Mouse (Mus musculus) monocyte, adult 2 months (primary cell): ENCODE measurements around the gene Nmrk2.
A peak's percentile ranks its signal among the peaks of the same experiment; 100 is the strongest.
"Not testable (repeated sequence)": the region's sequence is repeated elsewhere in the genome, so short reads cannot be mapped to it uniquely, and the experiment has no call there.

Experiments used
- DNase-seq, 2 experiments: peaks; one replicate each; pipeline ENCODE4 v3.0.0; 2022; ENCODE audit warnings: low spot score in 2 of 2, low read depth in 1 of 2

Nmrk2 gene

DNA sequence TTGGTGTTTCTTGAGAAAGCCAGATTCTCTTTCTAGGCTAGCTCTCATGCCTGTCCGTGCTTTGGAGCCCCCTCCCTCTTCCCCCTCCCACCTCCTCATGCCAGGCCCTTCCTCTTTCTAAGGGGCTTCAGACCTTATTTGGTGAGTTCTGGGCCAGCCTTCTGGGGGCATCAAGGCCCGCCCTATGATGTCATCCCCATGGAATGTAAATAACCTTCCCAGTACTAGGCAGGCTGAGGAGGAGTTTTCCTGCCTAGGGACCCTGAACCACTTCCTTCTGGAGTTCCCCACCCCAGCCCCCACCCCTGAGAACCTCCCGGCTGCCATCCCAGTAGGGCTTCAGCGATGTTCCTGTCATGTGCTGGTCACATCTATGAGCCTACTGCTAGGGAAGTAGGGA, 17.1 kb downstream of the Nmrk2 start:
- no peak for DNase-seq

DNA sequence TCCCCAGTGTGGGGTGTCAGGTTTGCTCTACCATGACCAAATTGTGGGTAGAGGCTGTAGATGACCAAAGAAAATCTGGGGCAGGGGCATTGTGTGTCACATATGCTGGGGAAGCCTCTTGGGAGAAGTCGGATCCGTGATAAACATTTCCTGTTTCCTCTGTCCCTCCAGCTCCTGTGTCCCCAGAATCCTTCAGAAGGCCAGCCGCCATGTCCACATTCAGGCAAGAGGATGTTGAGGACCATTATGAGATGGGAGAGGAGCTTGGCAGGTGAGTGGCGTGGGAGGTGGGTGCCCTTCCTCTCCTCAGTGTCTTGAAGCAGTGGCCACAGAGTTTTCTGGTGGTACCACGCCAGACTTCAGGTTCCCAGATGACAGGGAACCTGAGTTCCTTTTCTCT, 18.0 kb downstream of the Nmrk2 start, which contains the start of gene 4930442H23Rik:
Gene 4930442H23Rik, minus strand, starts transcription at position 45 of the 400 bp plus-strand sequence.
- no peak for DNase-seq

DNA sequence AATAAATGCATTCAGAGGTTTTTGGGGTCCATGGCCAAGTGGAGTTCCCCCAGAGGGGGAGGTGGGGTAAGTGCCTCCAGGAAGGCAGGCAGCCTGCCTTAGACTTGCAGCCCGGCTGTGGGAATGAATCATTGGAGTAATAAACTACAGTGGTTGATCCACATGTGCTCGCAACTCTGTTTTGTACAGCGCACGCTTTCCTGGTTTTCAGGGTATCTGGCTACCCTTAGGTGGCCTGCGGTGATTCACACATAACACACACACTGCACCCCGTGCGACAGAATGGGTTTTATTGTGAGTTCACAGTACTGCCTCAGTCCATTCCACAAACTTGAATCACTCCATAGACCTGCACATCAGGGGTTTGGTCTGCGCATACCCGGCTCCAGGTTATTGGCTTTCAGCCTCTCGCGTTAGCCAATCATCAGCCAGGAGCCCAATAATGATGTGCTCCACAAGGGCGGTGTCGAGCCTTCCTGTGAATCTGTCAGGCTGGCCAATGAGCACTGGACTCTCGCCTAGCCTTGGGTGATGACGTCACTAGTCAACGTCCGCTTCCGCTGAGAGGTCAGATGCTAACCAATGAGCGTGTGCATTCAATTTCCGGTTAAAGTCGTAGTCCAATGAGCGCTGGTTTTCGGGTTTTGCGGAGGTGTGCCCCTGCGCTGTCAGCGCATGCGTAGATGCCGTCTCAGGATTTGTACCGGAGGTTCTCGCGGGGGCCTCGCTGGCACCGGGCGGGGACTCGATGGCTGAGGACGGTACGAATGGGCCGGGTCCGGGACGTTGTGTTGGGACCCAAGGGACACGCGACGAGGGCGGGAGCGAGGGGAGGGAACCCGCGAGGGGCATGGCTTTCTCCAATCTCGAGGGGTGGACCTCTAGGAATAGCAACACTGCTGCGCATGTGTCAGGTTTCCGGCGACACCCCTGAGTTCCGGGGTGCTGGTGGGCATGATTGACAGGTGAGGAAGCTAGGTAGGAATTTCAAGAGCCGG, 19.2 kb downstream of the Nmrk2 start, which contains the start of gene Dapk3:
Gene Dapk3, plus strand, starts transcription at position 670 of the 998 bp plus-strand sequence.
- peak; percentile 89 to 94 for DNase-seq

DNA sequence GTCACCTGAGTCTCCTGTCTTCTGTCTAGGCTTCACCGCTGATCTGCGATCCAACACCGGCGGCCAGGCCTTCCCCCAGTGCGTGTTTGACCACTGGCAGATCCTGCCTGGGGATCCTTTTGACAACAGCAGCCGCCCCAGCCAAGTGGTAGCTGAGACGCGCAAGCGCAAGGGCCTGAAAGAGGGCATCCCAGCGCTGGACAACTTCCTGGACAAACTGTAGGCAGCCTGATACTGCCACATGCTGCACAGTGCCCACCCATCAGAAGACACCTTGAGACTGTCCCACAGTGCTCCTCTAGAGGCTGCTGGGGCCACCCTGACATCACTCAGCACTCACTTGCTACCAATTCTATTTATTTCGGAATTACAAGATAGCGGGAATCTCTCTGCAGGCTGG, 20.0 kb downstream of the Nmrk2 start:
- DNase-seq: not testable (repeated sequence)

DNA sequence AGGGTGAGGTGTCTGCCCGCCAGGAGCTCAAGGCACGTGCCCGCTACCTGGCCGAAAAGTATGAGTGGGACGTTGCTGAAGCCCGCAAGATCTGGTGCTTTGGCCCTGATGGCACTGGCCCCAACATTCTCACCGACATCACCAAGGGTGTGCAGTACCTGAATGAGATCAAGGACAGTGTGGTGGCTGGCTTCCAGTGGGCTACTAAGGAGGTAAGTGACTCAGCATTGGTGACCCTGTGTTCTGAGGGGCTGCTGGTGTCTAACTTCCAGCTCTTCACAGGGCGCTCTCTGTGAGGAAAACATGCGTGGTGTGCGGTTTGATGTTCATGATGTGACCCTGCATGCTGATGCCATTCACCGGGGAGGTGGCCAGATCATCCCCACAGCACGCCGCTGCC, 20.9 kb downstream of the Nmrk2 start:
- no peak for DNase-seq

DNA sequence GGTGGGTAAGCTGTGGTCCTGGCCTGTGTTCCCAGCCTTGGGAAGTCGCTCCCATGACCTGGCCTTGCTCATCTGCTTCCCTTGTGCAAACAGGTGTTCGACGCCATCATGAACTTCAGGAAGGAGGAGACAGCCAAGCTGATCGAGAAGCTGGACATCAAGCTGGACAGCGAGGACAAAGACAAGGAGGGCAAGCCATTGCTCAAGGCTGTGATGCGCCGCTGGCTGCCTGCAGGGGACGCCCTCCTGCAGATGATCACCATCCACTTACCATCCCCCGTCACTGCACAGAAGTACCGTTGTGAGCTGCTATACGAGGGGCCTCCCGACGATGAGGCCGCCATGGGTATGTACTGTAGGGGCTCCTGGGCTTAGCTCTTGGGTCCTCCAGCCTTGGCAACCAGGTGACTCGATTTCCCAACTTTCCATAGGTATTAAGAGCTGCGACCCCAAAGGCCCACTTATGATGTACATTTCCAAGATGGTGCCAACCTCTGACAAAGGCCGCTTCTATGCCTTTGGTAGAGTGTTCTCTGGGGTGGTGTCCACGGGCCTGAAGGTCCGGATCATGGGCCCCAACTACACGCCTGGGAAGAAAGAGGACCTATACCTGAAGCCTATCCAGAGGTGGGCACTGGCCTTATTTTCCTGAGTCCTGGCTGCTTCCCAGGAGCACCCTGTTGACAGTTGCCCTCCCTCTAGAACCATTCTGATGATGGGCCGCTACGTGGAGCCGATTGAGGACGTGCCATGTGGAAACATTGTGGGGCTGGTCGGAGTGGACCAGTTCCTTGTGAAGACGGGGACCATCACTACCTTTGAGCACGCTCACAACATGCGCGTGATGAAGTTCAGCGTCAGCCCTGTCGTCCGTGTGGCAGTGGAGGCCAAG, 22.2 kb downstream of the Nmrk2 start:
- DNase-seq: no peak

DNA sequence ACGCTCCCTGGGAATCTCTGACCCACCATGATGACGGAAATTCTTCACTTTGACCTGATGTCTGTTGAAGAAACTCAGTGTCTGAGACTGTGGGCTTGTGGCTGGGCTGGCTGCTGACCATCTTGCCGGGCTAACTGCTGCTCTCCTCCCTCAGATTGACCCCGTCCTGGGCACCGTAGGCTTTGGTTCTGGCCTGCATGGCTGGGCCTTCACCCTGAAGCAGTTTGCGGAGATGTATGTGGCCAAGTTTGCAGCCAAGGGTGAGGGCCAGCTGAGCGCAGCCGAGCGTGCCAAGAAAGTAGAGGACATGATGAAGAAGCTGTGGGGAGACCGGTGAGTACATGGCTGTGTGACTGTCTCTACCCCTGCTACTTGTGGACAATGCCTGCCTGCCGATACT, 22.9 kb downstream of the Nmrk2 start:
- DNase-seq: no peak

DNA sequence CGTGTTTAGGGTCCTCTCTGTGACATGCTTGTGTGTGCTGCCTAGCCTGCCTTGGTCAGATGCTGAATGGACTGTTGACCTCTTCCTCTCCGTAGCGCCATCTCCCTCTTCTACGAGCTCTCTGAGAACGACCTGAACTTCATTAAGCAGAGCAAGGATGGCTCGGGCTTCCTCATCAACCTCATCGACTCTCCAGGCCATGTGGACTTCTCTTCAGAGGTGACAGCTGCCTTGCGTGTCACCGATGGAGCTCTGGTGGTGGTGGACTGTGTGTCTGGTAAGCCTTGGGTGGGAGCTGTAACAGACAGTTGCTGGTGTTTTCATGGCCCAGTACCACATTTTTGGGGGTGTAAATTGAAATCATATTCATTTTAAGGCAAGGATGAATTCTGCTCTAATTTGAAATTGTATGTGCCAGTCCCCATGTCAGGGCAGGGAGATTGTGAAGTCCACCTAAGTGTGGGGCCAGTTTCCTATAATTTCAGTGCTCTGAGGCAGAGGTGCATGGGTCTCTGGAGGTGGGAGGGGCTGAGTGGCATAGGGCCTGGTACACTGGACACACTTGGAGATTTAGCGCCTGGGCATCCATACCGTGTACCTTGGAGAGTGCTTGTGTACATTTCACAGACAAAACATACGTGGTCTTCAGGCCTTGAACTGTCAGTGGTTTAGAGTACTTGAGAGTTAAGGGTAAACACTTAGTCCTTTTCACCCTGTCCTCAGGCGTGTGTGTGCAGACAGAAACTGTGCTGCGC, 23.7 kb downstream of the Nmrk2 start:
- DNase-seq: no peak

DNA sequence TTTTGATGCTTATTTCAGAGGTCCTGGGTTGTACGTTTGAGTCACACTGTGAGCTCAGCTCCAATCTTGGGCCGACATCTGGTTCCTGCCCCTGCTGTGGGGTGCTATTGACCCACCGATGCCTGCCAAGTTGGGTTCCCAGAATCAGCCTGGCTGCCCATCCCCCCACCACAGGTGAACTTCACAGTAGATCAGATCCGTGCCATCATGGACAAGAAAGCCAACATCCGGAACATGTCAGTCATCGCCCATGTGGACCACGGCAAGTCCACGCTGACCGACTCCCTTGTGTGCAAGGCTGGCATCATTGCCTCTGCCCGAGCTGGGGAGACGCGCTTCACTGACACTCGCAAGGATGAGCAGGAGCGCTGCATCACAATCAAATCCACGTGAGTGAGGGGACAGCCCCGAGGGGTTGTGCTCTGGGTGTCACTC, 24.3 kb downstream of the Nmrk2 start:
- no peak for DNase-seq

DNA sequence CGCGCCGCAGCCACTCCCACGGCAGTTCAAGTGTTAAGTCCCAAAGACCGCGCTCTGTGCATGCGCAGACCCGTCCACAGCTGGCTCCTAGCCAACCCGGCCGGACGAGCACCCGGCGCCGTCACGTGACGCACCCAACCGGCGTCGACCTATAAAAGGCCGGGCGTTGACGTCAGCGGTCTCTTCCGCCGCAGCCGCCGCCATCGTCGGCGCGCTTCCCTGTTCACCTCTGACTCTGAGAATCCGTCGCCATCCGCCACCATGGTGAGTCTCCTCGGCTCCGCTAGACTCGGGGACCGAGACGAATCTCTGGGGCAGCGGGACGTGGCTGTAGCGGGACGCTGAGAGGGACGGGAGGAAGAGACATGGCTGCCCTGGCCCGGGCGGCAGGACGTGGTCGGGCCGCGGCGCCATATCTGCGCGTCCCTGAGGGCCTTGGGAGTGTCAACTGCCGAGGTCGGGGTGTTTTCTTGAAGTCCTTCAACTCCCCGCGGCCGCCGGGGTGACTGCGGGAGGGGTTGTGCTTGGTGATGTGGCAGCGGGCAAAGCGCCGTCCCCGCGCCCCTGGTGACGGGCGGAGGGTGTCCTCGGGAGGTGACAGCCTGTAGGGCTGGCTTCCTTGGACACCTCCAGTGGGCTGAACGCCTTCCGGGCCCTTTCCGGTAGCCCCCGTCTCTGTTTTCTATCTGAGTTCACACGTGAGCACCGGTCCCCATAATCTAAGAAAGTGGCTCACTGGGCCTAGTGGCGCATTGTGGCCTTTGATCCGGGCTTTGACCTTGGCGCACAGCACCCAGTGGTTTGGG, 25.2 kb downstream of the Nmrk2 start, which contains the start of gene Eef2:
Gene Eef2, plus strand, starts transcription at position 166 of the 806 bp plus-strand sequence.
- DNase-seq: peak; percentile 91 to 97

DNA sequence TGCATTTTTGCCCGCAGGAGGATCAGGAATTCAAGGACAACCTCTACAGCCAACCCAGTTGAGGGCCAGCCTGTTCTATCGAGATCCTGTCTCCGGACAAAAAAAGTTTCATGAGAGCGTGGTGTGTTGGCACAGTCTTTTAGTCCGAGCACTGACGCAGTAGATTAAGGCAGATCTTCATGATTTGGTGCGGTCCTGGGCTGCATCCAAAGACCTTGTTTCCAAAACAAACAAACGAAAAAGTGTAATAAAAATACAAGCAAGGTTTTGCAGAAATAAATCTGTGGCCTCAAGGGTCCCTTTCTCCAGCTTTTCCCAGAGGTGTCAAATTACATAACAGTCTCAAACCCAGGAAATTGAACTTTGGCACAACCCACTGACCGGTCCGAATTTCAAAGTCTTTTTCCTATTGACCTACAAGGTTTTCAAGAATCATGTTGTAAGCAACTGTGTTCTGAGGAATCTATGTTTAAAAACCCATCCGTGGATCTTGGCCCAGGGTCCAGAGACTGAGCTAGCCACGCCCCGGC, 25.9 kb downstream of the Nmrk2 start:
- no peak for DNase-seq

DNA sequence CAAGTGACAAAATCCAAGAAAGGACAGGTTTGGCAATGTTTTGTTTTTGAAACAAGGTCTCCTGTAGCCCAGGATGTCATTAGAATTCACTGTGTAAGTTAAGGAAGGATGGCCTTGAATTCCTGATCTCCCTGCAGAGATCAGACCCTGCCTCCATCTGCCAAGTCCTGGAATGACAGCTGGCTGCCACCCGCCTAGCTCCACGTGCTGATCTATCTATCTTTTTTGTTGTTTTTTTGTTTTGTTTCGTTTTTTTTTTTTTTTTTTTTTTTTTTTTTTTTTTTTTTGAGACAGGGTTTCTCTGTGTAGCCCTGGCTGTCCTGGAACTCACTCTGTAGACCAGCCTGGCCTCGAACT, 26.5 kb downstream of the Nmrk2 start:
- DNase-seq: not testable (repeated sequence)

DNA sequence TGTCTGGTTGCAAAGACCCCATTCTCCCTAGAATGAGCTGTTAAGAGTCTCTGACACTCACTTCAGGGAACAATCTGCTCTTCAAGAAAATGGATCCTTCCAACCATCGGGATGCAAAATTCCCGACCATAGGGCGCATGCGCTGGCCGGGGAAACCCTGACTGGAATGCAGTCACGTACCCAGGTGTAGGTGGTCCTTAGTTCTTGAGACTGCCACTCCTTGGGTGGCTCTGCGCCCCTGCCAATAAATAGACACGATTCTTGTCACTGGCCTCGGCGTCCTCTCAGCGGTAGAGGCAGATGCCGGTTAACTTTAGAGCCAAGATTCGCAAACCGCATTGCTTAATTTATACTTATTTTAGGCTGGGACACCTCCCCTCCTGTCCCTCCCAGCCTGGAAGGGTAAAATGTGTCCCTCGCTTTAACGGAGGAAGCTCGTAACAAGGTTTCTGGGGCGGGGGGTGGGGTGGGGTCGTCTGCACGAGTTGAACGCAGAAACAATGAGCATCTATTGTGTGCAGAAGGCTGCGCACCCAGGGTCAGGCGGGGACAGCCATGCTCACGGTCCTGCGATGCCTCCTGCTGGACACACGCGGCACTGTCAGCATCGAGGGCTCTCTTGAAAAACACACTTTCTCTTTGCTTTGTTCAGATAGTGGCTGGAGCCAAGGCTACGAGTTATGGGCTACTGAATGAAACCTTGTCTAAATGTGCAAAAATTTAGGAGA, 27.1 kb downstream of the Nmrk2 start:
- DNase-seq: peak; percentile 44 to 73

DNA sequence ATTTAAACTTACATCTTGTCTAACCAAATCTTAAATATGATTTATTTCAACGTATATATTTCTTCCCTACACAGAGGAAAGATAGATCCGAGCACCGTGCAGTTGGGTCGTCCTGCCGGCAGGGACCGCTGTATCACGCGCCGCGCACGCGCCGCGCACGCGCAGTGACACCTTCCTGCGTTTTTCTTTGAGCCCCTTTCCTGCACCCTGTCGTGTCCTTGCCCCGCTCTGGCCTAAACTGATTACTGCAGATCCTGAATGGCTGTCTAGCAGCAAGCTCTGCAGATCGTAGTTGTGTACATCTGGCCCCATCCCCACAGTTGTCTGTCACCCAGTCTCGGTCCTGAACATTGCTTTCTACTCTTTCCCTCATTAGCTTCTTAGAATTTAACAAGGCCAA, 28.7 kb downstream of the Nmrk2 start:
- DNase-seq: peak in 1 of 2 experiments; percentile 67

DNA sequence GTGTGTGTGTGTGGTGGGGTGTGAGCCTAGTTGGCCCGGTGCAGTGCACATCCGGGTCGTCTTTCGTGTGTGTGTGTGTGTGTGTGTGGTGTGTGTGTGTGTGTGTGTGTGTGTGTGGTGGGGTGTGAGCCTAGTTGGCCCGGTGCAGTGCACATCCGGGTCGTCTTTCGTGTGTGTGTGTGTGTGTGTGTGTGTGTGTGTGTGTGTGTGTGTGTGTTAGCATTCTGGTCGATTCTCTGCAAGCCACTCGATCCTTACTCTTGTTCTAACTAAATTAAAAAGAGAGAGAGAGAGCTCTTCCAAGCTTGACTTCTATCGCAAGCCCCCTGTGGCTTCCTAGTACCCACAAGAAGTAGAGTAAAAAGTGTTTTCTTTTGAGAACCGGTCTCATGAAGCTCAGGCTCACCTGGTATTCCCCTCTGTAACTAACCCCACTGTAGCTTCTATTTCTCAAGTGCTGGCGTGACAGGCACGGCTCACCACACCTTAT, 32.4 kb downstream of the Nmrk2 start:
- not testable (repeated sequence) for DNase-seq

DNA sequence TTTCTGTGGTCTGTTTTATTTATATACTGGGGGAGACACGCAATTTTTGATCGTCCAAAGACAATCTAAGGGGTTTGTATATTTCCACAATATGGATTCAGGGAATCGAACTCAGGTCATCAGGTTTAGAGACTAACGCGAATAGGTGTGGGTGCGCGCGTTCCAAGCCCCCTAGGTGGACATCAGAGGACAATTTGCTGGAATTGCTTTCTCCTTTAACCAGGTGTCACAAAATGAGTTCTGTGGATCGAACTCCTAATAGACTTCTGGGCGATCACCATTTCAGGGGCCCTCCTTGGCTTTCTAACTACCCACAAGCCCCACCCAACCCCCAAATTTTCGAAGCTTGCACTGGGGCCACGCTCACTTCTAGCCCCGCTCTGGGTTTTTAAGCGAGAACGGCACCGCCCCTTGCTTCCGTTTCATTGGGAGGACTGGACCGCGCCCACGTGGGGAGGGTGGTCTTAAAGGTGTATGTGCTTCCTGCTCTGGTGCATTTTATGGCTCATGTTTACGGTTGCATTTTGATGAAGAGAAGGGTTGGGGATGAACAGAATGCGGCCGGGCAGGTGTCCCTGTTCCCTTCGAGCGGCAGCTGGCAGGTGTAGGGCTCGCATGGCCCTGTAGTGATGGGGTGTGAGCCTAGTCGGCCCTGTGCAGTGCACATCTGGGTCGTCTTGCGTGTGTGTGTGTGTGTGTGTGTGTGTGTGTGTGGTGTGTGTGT, 33.2 kb downstream of the Nmrk2 start:
- no peak for DNase-seq

DNA sequence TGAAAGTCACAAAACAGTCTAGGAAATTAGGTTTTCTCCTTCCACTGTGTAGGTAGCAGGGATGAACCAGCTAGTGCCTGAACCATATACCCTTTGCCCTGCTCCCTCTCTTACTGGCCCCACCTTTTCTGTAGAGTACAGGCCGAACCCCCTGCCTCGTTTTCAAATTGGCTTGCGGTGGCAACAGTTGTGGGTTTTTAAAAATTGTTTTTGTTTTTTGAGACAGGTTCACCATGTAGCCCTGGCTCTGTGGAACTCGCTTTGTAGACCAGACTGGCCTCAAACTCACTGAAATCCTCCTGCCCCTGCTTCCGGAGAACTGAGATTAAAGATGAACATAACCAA, 33.8 kb downstream of the Nmrk2 start:
- DNase-seq: no peak
